Mouse (Mus musculus) erythroblast, embryonic 14.5 days (primary cell): Measurements from ENCODE around the gene Vwa2. TPM values are rescaled to one million over a fixed set of nuclear protein-coding genes. Genes with fewer than 3 reads are reported as not detected.

ENCODE experiments used
- H3K27me3 ChIP-seq: 2 replicates; pipeline ENCODE4 v1.6.1; 2012; ENCODE audit warnings: inconsistent platforms; ENCODE audit not compliant: control insufficient read depth
- H3K36me3 ChIP-seq: 2 replicates; pipeline ENCODE4 v1.6.1; 2012; ENCODE audit warnings: mild to moderate bottlenecking, inconsistent platforms; ENCODE audit not compliant: control insufficient read depth
- H3K4me1 ChIP-seq: 2 replicates; pipeline ENCODE4 v1.6.1; 2012; ENCODE audit warnings: inconsistent platforms; ENCODE audit not compliant: control insufficient read depth
- H3K4me3 ChIP-seq: replicated peaks from 2 replicates; pipeline ENCODE3; 2012; ENCODE audit warnings: moderate library complexity, mild to moderate bottlenecking, inconsistent platforms
- H3K9me3 ChIP-seq: 2 replicates; pipeline ENCODE4 v1.6.1; 2012; ENCODE audit warnings: low read length, inconsistent platforms, mixed read lengths; ENCODE audit not compliant: control insufficient read depth
- GATA1 ChIP-seq: IDR thresholded peaks from 2 replicates; pipeline ENCODE4 v1.6.1; 2012; ENCODE audit warnings: low read length, inconsistent platforms, mixed read lengths
- TAL1 ChIP-seq: IDR thresholded peaks from 3 replicates; pipeline ENCODE4 v1.6.1; 2012; ENCODE audit warnings: low read length, inconsistent platforms, mixed read lengths
- polyA plus RNA-seq: library from polyadenylated mRNA; stranded (reverse); fragments of >175 nt; gene quantifications from 2 replicates; pipeline ENCODE4 v1.2.3, GENCODE M21; 2012

Gene Vwa2
- polyA plus RNA-seq, 1 experiment, result not detected

DNA sequence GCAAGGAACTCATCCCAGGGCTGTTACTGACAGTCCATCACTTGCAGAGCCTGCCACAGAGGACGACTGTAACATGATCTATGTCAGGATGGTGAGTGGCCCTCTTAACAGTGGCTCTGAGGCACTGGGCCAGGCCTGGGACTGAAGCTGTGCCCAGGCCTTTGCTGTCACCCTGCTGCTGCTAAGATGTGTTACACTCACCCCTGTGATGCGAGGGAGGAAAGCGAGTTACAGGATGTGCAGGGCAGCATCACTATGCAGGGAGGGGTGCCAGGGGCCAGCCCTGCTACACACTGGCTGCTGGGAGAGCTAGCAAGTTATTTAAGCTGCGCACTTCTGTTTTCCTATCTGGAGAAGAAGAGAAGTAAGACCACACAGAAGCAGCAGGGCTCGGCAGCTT is 17.6 kb upstream of the Vwa2 start:
- no peaks in the 10 kb centered on the region for H3K27me3 ChIP-seq
- H3K36me3 ChIP-seq, result no peaks in the 10 kb centered on the region
- no peak overlapping the region for H3K4me3 ChIP-seq
- H3K9me3 ChIP-seq, result no peaks in the 10 kb centered on the region
- peaks cover 9% of the 10 kb centered on the region for H3K4me1 ChIP-seq
- TF ChIP-seq GATA1 (no peak), TAL1 (no peak)

DNA sequence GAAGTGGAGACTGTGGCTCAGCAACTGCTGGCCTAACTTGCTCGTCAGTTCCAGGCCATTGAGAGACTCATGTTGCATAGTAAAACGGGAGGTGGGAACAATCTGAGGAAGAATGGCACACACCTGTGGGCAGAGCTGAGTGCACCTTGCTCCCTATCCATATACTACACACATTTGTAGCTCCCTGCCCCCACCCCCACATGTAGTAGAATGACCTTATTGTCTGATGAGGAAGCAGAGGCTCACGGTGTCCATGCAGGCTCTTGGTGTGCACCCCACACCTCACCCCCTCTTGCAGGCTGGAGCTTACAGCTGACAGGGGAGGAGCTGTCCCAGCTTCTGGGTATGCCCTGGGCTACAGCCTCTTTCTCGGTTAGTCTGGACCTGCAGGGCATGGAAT is 6.3 kb upstream of the Vwa2 start:
- no peak for TF ChIP-seq GATA1
- TF ChIP-seq TAL1, result no peak
- Histone ChIP-seq H3K4me3 (no peak overlapping the region), H3K4me1 (no peaks in the 10 kb centered on the region), H3K9me3 (no peaks in the 10 kb centered on the region), H3K36me3 (no peaks in the 10 kb centered on the region), H3K27me3 (peaks cover 16% of the 10 kb centered on the region)

DNA sequence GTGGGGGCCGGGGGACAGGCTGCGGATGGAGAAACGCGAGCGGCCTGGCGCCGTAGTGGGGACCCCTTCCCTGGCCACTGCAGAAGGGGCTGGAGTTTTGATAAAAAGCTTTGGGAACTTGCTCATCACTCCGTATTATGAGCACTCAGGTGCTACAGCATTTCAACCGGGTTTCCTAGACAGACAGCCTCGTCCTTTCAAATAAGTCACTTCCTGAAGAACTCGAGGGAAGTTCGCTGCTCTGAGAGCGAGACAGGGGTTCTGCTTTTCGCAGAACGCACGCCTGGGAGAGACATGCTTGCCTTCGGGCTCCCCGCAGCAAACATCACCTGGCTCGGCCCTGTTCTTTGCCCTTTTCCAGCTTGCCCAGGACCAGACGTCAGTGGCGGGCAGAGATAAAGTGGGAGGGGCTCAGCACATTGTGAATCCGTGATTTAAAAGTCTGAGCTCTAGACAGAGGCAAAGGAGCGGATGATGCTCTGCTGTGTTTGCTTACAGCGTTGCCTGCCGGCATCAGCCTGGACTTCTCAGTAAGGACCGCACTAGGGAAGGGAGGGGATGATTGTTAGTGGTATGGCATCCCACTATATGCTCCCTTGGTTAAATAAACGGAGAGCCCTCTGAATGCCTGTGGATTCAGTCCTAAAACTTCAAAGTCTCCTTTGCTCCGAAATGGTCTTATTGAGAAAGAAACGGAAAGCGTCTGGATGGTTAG is 709 bp downstream of the Vwa2 start:
- H3K4me1 ChIP-seq, result no peaks in the 10 kb centered on the region
- TF ChIP-seq TAL1, result no peak
- TF ChIP-seq GATA1, result no peak
- no peaks in the 10 kb centered on the region for H3K36me3 ChIP-seq
- peaks cover 72% of the 10 kb centered on the region for H3K27me3 ChIP-seq
- H3K4me3 ChIP-seq, result no peak overlapping the region
- H3K9me3 ChIP-seq, result no peaks in the 10 kb centered on the region

DNA sequence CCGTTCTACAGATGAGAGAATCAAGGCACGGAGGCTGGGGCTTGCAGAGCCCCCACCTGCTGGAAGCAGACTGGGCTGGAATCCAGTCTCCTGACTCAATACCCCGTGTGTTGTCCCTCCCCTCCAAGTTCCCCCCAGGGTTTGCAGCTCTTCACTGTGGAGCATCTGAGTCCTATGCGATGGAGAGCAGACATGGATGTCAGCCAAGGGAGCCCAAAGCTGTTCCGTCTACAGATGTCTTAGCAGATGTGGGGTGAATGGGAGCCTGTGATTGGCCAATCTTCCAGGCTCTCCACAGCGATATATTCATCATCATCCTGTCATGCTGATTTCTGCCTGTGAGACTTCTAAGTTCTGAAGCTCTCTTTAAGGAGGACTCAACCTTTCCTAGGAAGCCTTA is 3.3 kb downstream of the Vwa2 start:
- peaks cover 63% of the 10 kb centered on the region for H3K27me3 ChIP-seq

DNA sequence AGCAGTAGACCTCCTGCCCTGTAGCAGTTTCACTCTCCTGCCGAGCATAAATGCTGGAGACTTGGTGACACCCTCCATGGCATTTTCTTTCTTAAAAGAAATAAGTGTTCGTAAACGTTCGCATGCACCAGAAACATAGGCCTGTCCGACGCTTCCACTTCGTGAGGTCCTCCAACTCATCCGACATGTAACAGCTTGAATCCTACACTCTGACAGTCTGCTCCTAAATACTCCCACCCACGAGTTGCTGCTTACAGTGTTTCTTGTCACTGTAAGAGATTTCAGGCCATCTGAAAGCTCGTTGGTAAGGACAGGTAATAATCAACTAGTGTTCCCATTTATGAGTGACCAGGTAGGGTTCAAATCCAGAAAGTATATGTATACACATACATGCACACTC is 13.8 kb downstream of the Vwa2 start:
- no peak for TF ChIP-seq TAL1
- no peak for TF ChIP-seq GATA1
- H3K4me3 ChIP-seq, result no peak overlapping the region

More for the DNA sequence above, 3.3 kb downstream of the Vwa2 start:
- TF ChIP-seq GATA1 (no peak), TAL1 (no peak)
- Histone ChIP-seq H3K36me3 (no peaks in the 10 kb centered on the region), H3K9me3 (no peaks in the 10 kb centered on the region), H3K4me1 (no peaks in the 10 kb centered on the region), H3K4me3 (no peak overlapping the region)

DNA sequence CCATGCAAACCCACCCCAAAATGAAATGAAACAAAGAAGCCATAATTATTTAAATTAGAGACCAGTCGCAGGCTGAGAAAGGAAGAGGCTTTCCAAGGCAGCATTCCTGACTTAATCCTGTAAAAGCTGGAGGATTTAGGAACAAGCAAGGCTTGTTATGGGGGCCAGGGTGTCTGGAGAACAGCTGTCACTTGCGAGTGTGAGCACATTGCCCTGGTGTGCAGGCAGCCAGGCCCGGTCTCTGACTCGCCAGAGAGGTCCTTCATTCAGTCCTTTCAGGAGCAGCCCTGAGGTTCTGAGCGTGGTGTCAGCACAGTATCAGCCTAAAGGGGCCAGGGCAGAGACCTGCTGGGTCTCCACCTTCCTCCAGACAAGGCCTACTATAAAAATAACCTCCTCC is 14.6 kb downstream of the Vwa2 start:
- no peaks in the 10 kb centered on the region for H3K4me1 ChIP-seq
- TF ChIP-seq TAL1, result no peak
- TF ChIP-seq GATA1, result no peak

More for the DNA sequence above, 13.8 kb downstream of the Vwa2 start:
- Histone ChIP-seq H3K9me3 (no peaks in the 10 kb centered on the region), H3K27me3 (no peaks in the 10 kb centered on the region), H3K4me1 (no peaks in the 10 kb centered on the region), H3K36me3 (no peaks in the 10 kb centered on the region)

DNA sequence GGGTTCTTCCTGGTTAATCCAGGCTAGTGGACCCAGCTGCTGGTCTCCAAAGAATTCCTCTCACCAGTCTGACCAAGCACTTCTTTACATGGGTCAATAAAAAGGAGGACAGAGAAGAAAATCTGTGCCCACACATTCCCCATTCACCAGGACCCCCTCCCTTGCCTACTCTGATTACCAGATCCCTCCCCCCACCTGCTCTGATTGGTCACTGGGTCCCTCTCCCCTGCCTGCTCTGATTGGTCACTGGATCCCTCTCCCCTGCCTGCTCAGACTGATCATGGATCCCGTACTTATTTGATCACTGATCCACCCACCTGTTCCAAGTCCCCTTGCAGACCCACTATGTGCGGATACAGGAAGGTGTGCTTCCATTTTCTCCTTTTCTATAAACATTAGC is 17.4 kb downstream of the Vwa2 start:
- TF ChIP-seq GATA1 (no peak), TAL1 (no peak)
- Histone ChIP-seq H3K4me1 (no peaks in the 10 kb centered on the region), H3K9me3 (no peaks in the 10 kb centered on the region), H3K36me3 (no peaks in the 10 kb centered on the region), H3K4me3 (no peak overlapping the region), H3K27me3 (no peaks in the 10 kb centered on the region)

More for the DNA sequence above, 14.6 kb downstream of the Vwa2 start:
- Histone ChIP-seq H3K27me3 (no peaks in the 10 kb centered on the region), H3K9me3 (no peaks in the 10 kb centered on the region), H3K4me3 (no peak overlapping the region), H3K36me3 (no peaks in the 10 kb centered on the region)

DNA sequence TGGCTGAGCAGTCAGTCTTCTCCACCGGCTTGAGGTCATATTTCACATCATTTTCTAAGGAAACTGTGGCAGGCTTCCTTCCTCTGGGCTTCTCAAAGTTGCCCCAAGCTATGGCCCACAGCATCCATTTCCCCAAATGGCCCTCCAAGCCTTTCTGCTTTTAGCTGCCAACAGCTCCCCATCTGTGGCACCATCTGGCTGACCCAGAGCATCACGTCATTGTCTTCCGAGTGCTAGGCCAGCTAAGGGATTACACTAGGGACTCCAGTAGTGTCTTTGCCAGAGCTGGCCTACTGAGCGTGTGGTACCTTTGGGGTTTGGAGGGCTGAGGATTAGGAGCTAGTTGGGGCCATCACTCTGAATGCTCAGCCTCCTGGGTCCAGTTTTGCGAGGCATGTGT is 18.5 kb downstream of the Vwa2 start:
- Histone ChIP-seq H3K4me3 (no peak overlapping the region), H3K36me3 (no peaks in the 10 kb centered on the region), H3K4me1 (no peaks in the 10 kb centered on the region), H3K9me3 (no peaks in the 10 kb centered on the region), H3K27me3 (no peaks in the 10 kb centered on the region)
- no peak for TF ChIP-seq TAL1
- no peak for TF ChIP-seq GATA1

DNA sequence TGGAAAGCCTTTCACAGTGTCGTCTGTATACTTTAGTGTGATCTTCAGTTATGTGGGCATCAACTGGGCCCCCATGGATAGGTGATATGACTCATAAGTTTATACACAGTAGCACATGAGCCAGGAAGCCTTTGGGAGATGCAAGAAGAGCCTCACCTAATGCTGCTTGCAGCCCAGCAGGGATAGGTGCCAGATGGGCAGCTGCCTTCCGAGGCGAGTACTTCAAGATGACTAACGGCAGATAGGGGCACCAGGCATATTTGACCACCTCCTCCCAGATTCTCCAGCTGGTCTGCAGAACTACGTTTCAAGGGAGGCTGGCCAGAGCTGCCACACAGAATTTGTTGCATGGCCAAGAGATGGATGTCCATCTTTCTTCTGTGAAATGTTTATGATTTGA is 19.3 kb downstream of the Vwa2 start:
- H3K36me3 ChIP-seq, result no peaks in the 10 kb centered on the region
- TF ChIP-seq GATA1 (no peak), TAL1 (no peak)

DNA sequence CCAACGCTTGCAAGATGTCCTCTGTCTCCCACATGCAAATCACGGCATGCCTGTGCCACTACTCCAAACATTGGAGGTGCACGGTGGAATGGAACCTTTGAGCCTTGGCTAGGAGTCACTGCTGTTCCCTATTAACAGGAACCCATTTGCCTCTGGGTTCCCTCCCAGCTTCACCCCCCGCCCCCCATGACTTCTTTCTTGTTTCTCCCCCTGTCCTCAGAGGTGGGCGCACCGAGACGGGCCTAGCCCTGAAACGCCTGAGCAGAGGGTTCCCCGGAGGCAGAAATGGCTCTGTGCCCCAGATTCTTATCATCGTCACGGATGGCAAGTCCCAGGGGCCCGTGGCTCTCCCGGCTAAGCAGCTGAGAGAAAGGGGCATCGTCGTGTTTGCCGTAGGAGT is 23.6 kb downstream of the Vwa2 start:
- no peak overlapping the region for H3K4me3 ChIP-seq
- no peaks in the 10 kb centered on the region for H3K36me3 ChIP-seq
- H3K9me3 ChIP-seq, result no peaks in the 10 kb centered on the region
- TF ChIP-seq TAL1 (no peak), GATA1 (no peak)
- no peaks in the 10 kb centered on the region for H3K4me1 ChIP-seq
- H3K27me3 ChIP-seq, result no peaks in the 10 kb centered on the region

More for the DNA sequence above, 19.3 kb downstream of the Vwa2 start:
- Histone ChIP-seq H3K4me3 (no peak overlapping the region), H3K9me3 (no peaks in the 10 kb centered on the region), H3K27me3 (no peaks in the 10 kb centered on the region), H3K4me1 (no peaks in the 10 kb centered on the region)
